Mouse (Mus musculus) brain, embryonic 14.5 days (tissue): ENCODE measurements around the gene Vps18. TPM values are rescaled to one million over a fixed set of nuclear protein-coding genes. Genes with fewer than 3 reads are reported as not detected.

Experiments
- DNase-seq: peaks from one replicate; pipeline ENCODE4 v3.0.0-alpha.2; 2011; ENCODE audit warnings: low read depth
- CTCF ChIP-seq: fragments of 200-500 bp; IDR thresholded peaks from 2 replicates; pipeline ENCODE4 v1.5.1; 2012; ENCODE audit warnings: inconsistent platforms, mild to moderate bottlenecking, moderate library complexity, borderline replicate concordance; ENCODE audit not compliant: insufficient read depth, insufficient read length; ENCODE audit errors: extremely low read depth
- POLR2A ChIP-seq: fragments of 200-500 bp; IDR thresholded peaks from 2 replicates; pipeline ENCODE4 v1.6.1; 2012; ENCODE audit warnings: mild to moderate bottlenecking, inconsistent platforms, borderline replicate concordance; ENCODE audit not compliant: poor library complexity, insufficient read depth, insufficient read length, severe bottlenecking; ENCODE audit errors: extremely low read depth
- polyA plus RNA-seq: library from polyadenylated mRNA; depleted of rRNA; stranded (reverse); fragments of >200 nt; gene quantifications from 2 replicates; pipeline ENCODE4 v1.2.3, GENCODE M21; 2012

Vps18 gene
- polyA plus RNA-seq, 1 experiment: 28.6 TPM

GRCm38 (mm10) chr2:119292852-119293251, 4.3 kb downstream of the Vps18 start:
- no peak for DNase-seq

GRCm38 (mm10) chr2:119293311-119293710, 4.8 kb downstream of the Vps18 start:
- TF ChIP-seq CTCF (no peak), POLR2A (no peak)
- no peak for DNase-seq

More at GRCm38 (mm10) chr2:119292852-119293251, 4.3 kb downstream of the Vps18 start:
- TF ChIP-seq CTCF (no peak), POLR2A (no peak)

- TF ChIP-seq POLR2A (no peak), CTCF (no peak)
- no peak for DNase-seq
Observed at GRCm38 (mm10) chr2:119293776-119294390, 5.3 kb downstream of the Vps18 start.

GRCm38 (mm10) chr2:119294411-119294810, 5.9 kb downstream of the Vps18 start:
- TF ChIP-seq CTCF (no peak), POLR2A (no peak)
- DNase-seq: no peak

GRCm38 (mm10) chr2:119296756-119297155, 8.2 kb downstream of the Vps18 start:
- DNase-seq: no peak
- TF ChIP-seq CTCF: no peak
- no peak for TF ChIP-seq POLR2A

- no peak for DNase-seq
Observed at GRCm38 (mm10) chr2:119297506-119297905, 9.0 kb downstream of the Vps18 start.

GRCm38 (mm10) chr2:119298330-119298729, 9.8 kb downstream of the Vps18 start:
- DNase-seq: peak; percentile 79
- TF ChIP-seq POLR2A (no peak), CTCF (peak; percentile 82)

More at GRCm38 (mm10) chr2:119297506-119297905, 9.0 kb downstream of the Vps18 start:
- TF ChIP-seq CTCF (no peak), POLR2A (no peak)

- no peak for DNase-seq
- TF ChIP-seq POLR2A (no peak), CTCF (no peak)
Observed at GRCm38 (mm10) chr2:119298839-119299238, 10.3 kb downstream of the Vps18 start.

GRCm38 (mm10) chr2:119299981-119300818, 11.7 kb downstream of the Vps18 start:
- TF ChIP-seq CTCF (peak; percentile 67), POLR2A (no peak)
- peak; percentile 84 for DNase-seq

- DNase-seq: peak; percentile 85
- no peak for TF ChIP-seq CTCF
Observed at GRCm38 (mm10) chr2:119300819-119301493, 12.4 kb downstream of the Vps18 start.

- TF ChIP-seq POLR2A: no peak
- TF ChIP-seq CTCF: no peak
- DNase-seq: no peak
Observed at GRCm38 (mm10) chr2:119302876-119303275, 14.3 kb downstream of the Vps18 start.
